Mouse (Mus musculus) adrenal gland, adult 18-20 months (tissue): ENCODE measurements around the gene Sstr3. TPM values are rescaled to one million over a fixed set of nuclear protein-coding genes. Genes with fewer than 3 reads are reported as not detected.

Experiments
- DNase-seq, 2 experiments: peaks; one replicate each; pipeline ENCODE4 v3.0.0; 2021 to 2022; ENCODE audit warnings: low spot score in 2 of 2
- total RNA-seq, 2 experiments: library from RNA; stranded (reverse); gene quantifications; 1 replicate in 1 of 2; 2 replicates in 1 of 2; pipeline ENCODE4 v1.2.3; 2021

The Sstr3 gene
- total RNA-seq, 2 experiments from 2014 or later = 0.45 to 1.2 TPM

- no peak for DNase-seq
Observed at GRCm38 (mm10) chr15:78504013-78504412, 40.5 kb downstream of the Sstr3 start.

DNA sequence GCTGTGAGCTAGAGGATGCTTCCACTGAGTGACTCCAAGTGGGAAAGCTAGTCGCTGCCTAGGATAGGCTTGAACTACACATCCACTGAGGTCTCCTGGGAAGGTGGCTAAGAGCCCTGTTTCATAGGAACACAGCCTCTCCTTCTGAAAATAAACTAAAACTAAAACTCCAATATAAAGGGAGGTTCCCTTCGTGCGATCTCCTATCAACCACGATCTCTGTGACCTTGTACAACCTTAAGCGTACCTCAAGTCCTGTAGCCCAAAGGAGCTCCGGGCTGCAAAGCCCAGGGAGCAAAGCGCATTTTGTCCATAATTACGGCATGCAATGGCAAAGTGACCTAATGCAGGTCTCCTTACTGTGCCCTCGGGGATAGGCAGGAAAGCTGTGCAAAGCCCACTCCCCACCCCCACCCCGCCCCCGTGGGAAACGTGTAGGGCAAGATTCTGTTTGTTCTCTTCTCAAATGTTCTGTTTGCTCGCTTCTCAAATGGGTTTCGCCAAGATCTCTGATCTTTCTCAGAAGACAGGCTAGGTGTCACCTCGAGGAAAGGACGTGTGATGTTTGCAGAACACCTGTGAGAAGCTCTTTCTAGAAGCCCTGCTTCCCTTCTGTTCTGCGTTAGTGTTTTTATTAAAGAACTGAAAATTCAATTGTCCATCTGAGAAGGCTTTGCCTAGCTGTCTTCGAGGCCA lies 41.9 kb downstream of the Sstr3 start:
- no peak for DNase-seq

- no peak for DNase-seq
Observed at GRCm38 (mm10) chr15:78494968-78495406, 49.5 kb downstream of the Sstr3 start, which contains the start of gene Il2rb. Gene Il2rb, minus strand, starts transcription at chr15:78495271.

- DNase-seq = no peak
Observed at GRCm38 (mm10) chr15:78493401-78494010, 51.0 kb downstream of the Sstr3 start.

DNA sequence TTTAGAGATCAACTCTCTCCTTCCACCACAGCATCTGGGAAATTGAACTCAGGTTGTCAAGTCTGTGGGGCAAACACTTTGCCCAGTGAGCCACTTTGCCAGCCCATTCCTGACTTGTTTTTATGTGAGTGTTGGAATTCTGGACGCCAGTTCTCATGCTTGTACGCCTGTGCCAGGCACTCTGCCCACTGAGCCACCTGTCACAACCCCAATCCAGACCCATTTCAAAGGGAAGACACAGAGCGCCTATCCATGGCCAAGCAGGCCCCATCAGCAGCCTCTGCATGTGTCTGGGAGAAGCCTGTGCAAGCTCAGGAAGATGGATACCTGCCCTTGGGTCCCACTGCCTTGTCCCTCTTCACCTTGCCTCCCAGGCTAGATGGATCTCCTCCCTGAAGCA lies 53.2 kb downstream of the Sstr3 start:
- no peak for DNase-seq

DNA sequence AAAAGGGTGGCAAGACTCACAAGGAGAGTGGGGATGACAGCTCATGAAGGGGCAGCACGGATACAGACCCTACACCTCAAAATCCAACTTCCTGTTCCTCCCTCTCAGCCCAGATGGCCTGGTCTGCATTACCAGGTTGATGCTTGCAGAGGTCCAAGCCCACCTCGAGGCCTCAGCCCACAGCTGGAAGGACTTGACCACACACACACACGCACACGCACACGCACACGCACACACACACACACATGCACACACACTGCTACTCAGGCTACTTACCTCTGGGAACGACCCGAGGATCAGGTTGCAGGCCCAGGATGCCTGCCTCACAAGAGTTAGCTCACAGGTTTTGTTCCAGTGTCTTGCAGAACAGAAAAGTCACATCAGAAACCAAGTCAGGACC lies 54.6 kb downstream of the Sstr3 start:
- DNase-seq = no peak

DNA sequence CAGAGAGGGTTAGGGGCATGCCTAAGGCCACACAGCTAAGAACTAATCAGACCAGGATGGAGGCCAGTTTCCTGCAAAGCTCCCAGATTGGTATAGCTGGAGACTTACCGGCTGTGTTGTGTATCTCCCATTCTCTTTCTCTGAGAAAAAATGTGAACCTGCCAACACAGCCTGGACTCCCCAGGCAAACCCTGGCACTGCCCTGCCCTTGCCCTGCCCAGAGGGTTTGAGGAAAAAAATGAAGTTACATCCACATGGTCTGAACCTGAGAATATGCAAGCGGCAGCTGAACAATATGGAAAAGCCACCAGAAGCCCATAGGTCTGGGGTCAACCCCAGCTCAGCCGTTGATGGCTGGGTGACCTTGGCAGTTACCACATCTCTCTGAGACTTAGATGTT lies 55.2 kb downstream of the Sstr3 start:
- DNase-seq = no peak

GRCm38 (mm10) chr15:78487066-78487465 lies 57.4 kb downstream of the Sstr3 start:
- no peak for DNase-seq

Other genes with a start within 250 kb of the Sstr3 start
- 1 to 10 TPM in 1 of 2 experiments, under 1 TPM in 1; 0.73 to 1.5 TPM for gene Csf2rb2, start 239.0 kb downstream of the Sstr3 start, total RNA-seq
- 1 to 10 TPM; 5.6 to 8.4 TPM for gene Csf2rb, start 218.9 kb downstream of the Sstr3 start, total RNA-seq
- not detected for gene Tex33, start 148.8 kb downstream of the Sstr3 start, total RNA-seq
- gene Tst, start 138.8 kb downstream of the Sstr3 start, total RNA-seq = 100 to 1,000 TPM; 207 to 261 TPM
- 10 to 100 TPM; 38.7 to 48.5 TPM for gene Mpst, start 138.3 kb downstream of the Sstr3 start, total RNA-seq
- gene Kctd17, start 116.1 kb downstream of the Sstr3 start, total RNA-seq = 10 to 100 TPM; 80.4 to 83.4 TPM
- 1 to 10 TPM in 1 of 2 experiments, under 1 TPM in 1; 0.54 to 2.4 TPM for gene Tmprss6, start 76.1 kb downstream of the Sstr3 start, total RNA-seq
- 1 to 10 TPM; 1.1 to 2.5 TPM for gene Il2rb, start 49.4 kb downstream of the Sstr3 start, total RNA-seq
- gene C1qtnf6, start 13.3 kb downstream of the Sstr3 start, total RNA-seq = 10 to 100 TPM; 14.1 to 15.0 TPM
- 1 to 10 TPM; 4.2 to 8.9 TPM for gene Rac2, start 28.1 kb upstream of the Sstr3 start, total RNA-seq
- gene Cyth4, start 52.4 kb upstream of the Sstr3 start, total RNA-seq = 1 to 10 TPM; 8.0 to 9.9 TPM
- 1 to 10 TPM; 1.8 to 3.4 TPM for gene Elfn2, start 174.1 kb upstream of the Sstr3 start, total RNA-seq
- 10 to 100 TPM; 11.8 to 21.4 TPM for gene Mfng, start 228.8 kb upstream of the Sstr3 start, total RNA-seq